Mouse (Mus musculus) heart, adult 2 months (tissue): ENCODE data around the gene Il6ra. TPM values are rescaled to one million over a fixed set of nuclear protein-coding genes. Genes with fewer than 3 reads are reported as not detected.

Experiments
- DNase-seq, 2 experiments: peaks; one replicate each; pipeline ENCODE4 v3.0.0; 2021
- H3K27ac ChIP-seq: fragments of 200-600 bp; 2 replicates; pipeline ENCODE4 v1.8.1; 2022
- H3K27me3 ChIP-seq: fragments of 200-500 bp; 2 replicates; pipeline ENCODE4 v1.6.1; 2012; ENCODE audit warnings: mild to moderate bottlenecking, low read length, inconsistent platforms, mixed read lengths; ENCODE audit not compliant: control insufficient read depth, insufficient read depth
- H3K36me3 ChIP-seq: fragments of 200-500 bp; 2 replicates; pipeline ENCODE4 v1.6.1; 2012; ENCODE audit warnings: low read length, inconsistent platforms; ENCODE audit not compliant: control insufficient read depth, insufficient read depth
- H3K4me1 ChIP-seq: fragments of 200-500 bp; 2 replicates; pipeline ENCODE4 v1.6.1; 2011; ENCODE audit warnings: low read length; ENCODE audit not compliant: control insufficient read depth, insufficient read depth
- H3K4me3 ChIP-seq: fragments of 200-600 bp; 2 replicates; pipeline ENCODE4 v1.8.1; 2022
- H3K79me2 ChIP-seq: fragments of 200-500 bp; replicated peaks from 2 replicates; pipeline ENCODE4 v1.6.1; 2012; ENCODE audit warnings: mild to moderate bottlenecking, inconsistent platforms, low read length, moderate library complexity, mixed read lengths; ENCODE audit not compliant: control insufficient read depth, insufficient read depth
- H3K9ac ChIP-seq: fragments of 200-500 bp; 2 replicates; pipeline ENCODE4 v1.6.1; 2012; ENCODE audit warnings: low read depth, mild to moderate bottlenecking, control low read depth, inconsistent platforms, low read length, mixed read lengths
- CTCF ChIP-seq: fragments of 200-600 bp; IDR thresholded peaks from 2 replicates; pipeline ENCODE4 v1.8.1; 2022; ENCODE audit warnings: antibody characterized with exemption, mild to moderate bottlenecking, moderate library complexity
- EP300 ChIP-seq: fragments of 200-500 bp; IDR thresholded peaks from 2 replicates; pipeline ENCODE4 v1.6.1; 2011; ENCODE audit warnings: low read depth, low read length, control low read depth; ENCODE audit not compliant: insufficient read depth
- POLR2A ChIP-seq: fragments of 200-500 bp; IDR thresholded peaks from 2 replicates; pipeline ENCODE4 v1.6.1; 2011; ENCODE audit warnings: mild to moderate bottlenecking, low read depth, low read length, control low read depth; ENCODE audit not compliant: insufficient read depth
- WGBS: fragments of 180-500 bp; shearing (Covaris S2); methylation state at CpG from one replicate; pipeline ENCODE4 v1.1.7; 2018; 5-methylcytosine and 5-hydroxymethylcytosine counted together
- intact Hi-C: fragments of 180-260 bp; cut with DNase I; formaldehyde crosslinking; loops from one replicate; pipeline ENCODE4 v1.15.1; 2025
- long read RNA-seq: library from polyadenylated mRNA; stranded (forward); transcript quantifications from one replicate; pipeline ENCODE4 v2.0.0, GENCODE M21; 2021
- polyA plus RNA-seq: library from polyadenylated mRNA; depleted of rRNA; stranded (reverse); fragments of >200 nt; gene quantifications from 2 replicates; pipeline ENCODE4 v1.2.3, GENCODE M21; 2012; rRNA removed
- total RNA-seq, 2 experiments: library from RNA; stranded (reverse); gene quantifications; 2 replicates each; pipeline ENCODE4 v1.2.3; 2021

The Il6ra gene
- total RNA-seq (1 to 10 TPM; 4.3 to 4.8 TPM), polyA plus RNA-seq (2.5 and 2.8 TPM in 2 replicates)
- long read RNA-seq: 0 reads

GRCm38 (mm10) chr3:89912543-89913391, at the start of gene Il6ra:
Gene Il6ra (minus strand): TSS chr3:89913196.
- 0 out of 2 replicates have a peak, but pooled peaks have one; percentile 27 for TF ChIP-seq EP300
- peak; percentile 44 for TF ChIP-seq CTCF
- TF ChIP-seq POLR2A: no peak; the same call in 1 of the 2 replicates
- Histone ChIP-seq H3K4me1 (peaks cover 2% of the 10 kb centered on the region; the same call in 1 of the 2 replicates), H3K4me3 (peak within 1 kb of the TSS; percentile 73), H3K36me3 (no peaks in the 10 kb centered on the region), H3K9ac (peak within 1 kb of the TSS; percentile 73), H3K27ac (peak within 1 kb of the TSS; percentile 76), H3K79me2 (no peaks in the 10 kb centered on the region), H3K27me3 (no peaks in the 10 kb centered on the region)
- 2% methylated on average over 75 of the region's 75 CpGs for WGBS
- intact Hi-C loops: loop anchor here (2.0 to 5.0 kb wide), 2 partner anchors 40 to 52 kb away; no protein-coding TSS in a partner anchor
- peak; percentile 92 to 95 for DNase-seq

- peak; percentile 65 to 67 for DNase-seq
- Histone ChIP-seq H3K27ac (peak overlapping the region; percentile 93), H3K9ac (peak overlapping the region; percentile 88), H3K4me3 (peak overlapping the region; percentile 68), H3K4me1 (peaks cover 19% of the 10 kb centered on the region), H3K27me3 (no peaks in the 10 kb centered on the region), H3K36me3 (no peaks in the 10 kb centered on the region), H3K79me2 (no peaks in the 10 kb centered on the region)
- intact Hi-C loops: loop anchor here (2.0 to 5.0 kb wide), 3 partner anchors 37 to 95 kb away; partner anchors contain the start of genes 4933434E20Rik, Hax1 and Ubap2l
- WGBS: 5% methylated on average over 14 of the region's 14 CpGs
- TF ChIP-seq EP300 (no peak), CTCF (no peak), POLR2A (no peak; the same call in none of the 2 replicates)
Measured at GRCm38 (mm10) chr3:89962059-89962750, 49.2 kb upstream of the Il6ra start.

GRCm38 (mm10) chr3:89961436-89961835, 48.4 kb upstream of the Il6ra start:
- TF ChIP-seq POLR2A: no peak
- no peak for TF ChIP-seq CTCF
- no peak for TF ChIP-seq EP300
- no peaks in the 10 kb centered on the region for H3K27me3 ChIP-seq
- WGBS: 19% methylated on average over 4 of the region's 4 CpGs
- H3K9ac ChIP-seq: no peak overlapping the region
- H3K79me2 ChIP-seq: no peaks in the 10 kb centered on the region
- intact Hi-C loops: loop anchor here (5.0 kb wide), 2 partner anchors 91 to 94 kb away; partner anchors contain the start of genes 4933434E20Rik and Ubap2l
- H3K36me3 ChIP-seq: no peaks in the 10 kb centered on the region
- H3K4me1 ChIP-seq: peaks cover 19% of the 10 kb centered on the region
- H3K4me3 ChIP-seq: no peak overlapping the region
- peak overlapping the region; percentile 93 for H3K27ac ChIP-seq
- DNase-seq: peak in 1 of 2 experiments; percentile 18

- H3K36me3 ChIP-seq: no peaks in the 10 kb centered on the region
- intact Hi-C loops: loop anchor here (5.0 kb wide), 2 partner anchors 92 to 93 kb away; partner anchors contain the start of genes 4933434E20Rik and Ubap2l
- no peaks in the 10 kb centered on the region for H3K27me3 ChIP-seq
- peaks cover 19% of the 10 kb centered on the region for H3K4me1 ChIP-seq
- WGBS: 1% methylated on average over 30 of the region's 30 CpGs
- H3K27ac ChIP-seq: peak overlapping the region; percentile 93
- DNase-seq: peak; percentile 94 to 96
- 0 out of 2 replicates have a peak, but pooled peaks have one; percentile 18 for TF ChIP-seq POLR2A
- no peak for TF ChIP-seq CTCF
- no peak for TF ChIP-seq EP300
- H3K4me3 ChIP-seq: peak overlapping the region; percentile 70
- H3K9ac ChIP-seq: peak overlapping the region; percentile 71
- no peaks in the 10 kb centered on the region for H3K79me2 ChIP-seq
Measured at GRCm38 (mm10) chr3:89960469-89960868, 47.5 kb upstream of the Il6ra start.

GRCm38 (mm10) chr3:89959435-89959834, 46.4 kb upstream of the Il6ra start:
- no peaks in the 10 kb centered on the region for H3K27me3 ChIP-seq
- H3K36me3 ChIP-seq: no peaks in the 10 kb centered on the region
- no peaks in the 10 kb centered on the region for H3K79me2 ChIP-seq
- H3K4me3 ChIP-seq: no peak overlapping the region
- H3K9ac ChIP-seq: no peak overlapping the region
- TF ChIP-seq CTCF (no peak), POLR2A (no peak), EP300 (no peak)
- intact Hi-C loops: no loop called here
- H3K27ac ChIP-seq: no peak overlapping the region
- peaks cover 17% of the 10 kb centered on the region for H3K4me1 ChIP-seq
- DNase-seq: no peak
- 73% methylated on average over 4 of the region's 4 CpGs for WGBS
